Mouse (Mus musculus) neural tube, embryonic 11.5 days (tissue): ENCODE measurements around the gene Gm47996. TPM values are rescaled to one million over a fixed set of nuclear protein-coding genes. Genes with fewer than 3 reads are reported as not detected.
A peak's percentile ranks its signal among the peaks of the same experiment; 100 is the strongest.

Experiments
- ATAC-seq: fragments of 200-750 bp; cut with Nextera tagmentation; 2 replicates; pipeline ENCODE4 v1.8.0; 2017; ENCODE audit warnings: moderate number of reproducible peaks, mild to moderate bottlenecking, moderate TSS enrichment, moderate library complexity; ENCODE audit not compliant: insufficient read depth, low FRiP score, low TSS enrichment
- DNase-seq: peaks from one replicate; pipeline ENCODE4 v3.0.0-alpha.2; 2015; ENCODE audit warnings: low spot score
- H3K27ac ChIP-seq: fragments of 300-500 bp; sonication (generic); 2 replicates; pipeline ENCODE4 v1.5.1; 2014; ENCODE audit warnings: low read depth, mild to moderate bottlenecking, low read length
- H3K27me3 ChIP-seq: fragments of 300-500 bp; sonication (generic); 2 replicates; pipeline ENCODE4 v1.6.1; 2014; ENCODE audit warnings: mild to moderate bottlenecking, low read length, mixed read lengths; ENCODE audit not compliant: control insufficient read depth, insufficient read depth
- H3K36me3 ChIP-seq: fragments of 300-500 bp; sonication (generic); 2 replicates; pipeline ENCODE4 v1.6.1; 2014; ENCODE audit warnings: mild to moderate bottlenecking, low read length, moderate library complexity, mixed read lengths; ENCODE audit not compliant: control insufficient read depth, insufficient read depth
- H3K4me1 ChIP-seq: fragments of 300-500 bp; sonication (generic); 2 replicates; pipeline ENCODE4 v1.6.1; 2014; ENCODE audit warnings: low read length, mixed read lengths; ENCODE audit not compliant: control insufficient read depth, insufficient read depth
- H3K4me2 ChIP-seq: fragments of 300-500 bp; sonication (generic); 2 replicates; pipeline ENCODE4 v1.6.1; 2014; ENCODE audit warnings: low read depth, mild to moderate bottlenecking, moderate library complexity
- H3K4me3 ChIP-seq: fragments of 300-500 bp; sonication (generic); 2 replicates; pipeline ENCODE4 v1.5.1; 2014; ENCODE audit warnings: low read depth, low read length
- H3K9ac ChIP-seq: fragments of 300-500 bp; sonication (generic); 2 replicates; pipeline ENCODE4 v1.6.1; 2014; ENCODE audit warnings: mild to moderate bottlenecking, low read length
- H3K9me3 ChIP-seq: fragments of 300-500 bp; sonication (generic); 2 replicates; pipeline ENCODE4 v1.6.1; 2016; ENCODE audit warnings: low read length; ENCODE audit not compliant: control insufficient read depth
- WGBS: fragments of 180-500 bp; shearing (Covaris S2); extraction: QIAGEN DNeasy Blood & Tissue Kit; methylation state at CpG from one replicate; pipeline ENCODE4 v1.1.7; 2014; 5-methylcytosine and 5-hydroxymethylcytosine counted together
- polyA plus RNA-seq: library from polyadenylated mRNA; unstranded; fragments of >200 nt; fragmentation: Nextera tagmentation; extraction: Ambion mirVana; gene quantifications from 2 replicates; pipeline ENCODE4 v1.2.1, GENCODE M21; 2014

The Gm47996 gene
- polyA plus RNA-seq, 1 experiment from 2014 or later, result not detected

DNA sequence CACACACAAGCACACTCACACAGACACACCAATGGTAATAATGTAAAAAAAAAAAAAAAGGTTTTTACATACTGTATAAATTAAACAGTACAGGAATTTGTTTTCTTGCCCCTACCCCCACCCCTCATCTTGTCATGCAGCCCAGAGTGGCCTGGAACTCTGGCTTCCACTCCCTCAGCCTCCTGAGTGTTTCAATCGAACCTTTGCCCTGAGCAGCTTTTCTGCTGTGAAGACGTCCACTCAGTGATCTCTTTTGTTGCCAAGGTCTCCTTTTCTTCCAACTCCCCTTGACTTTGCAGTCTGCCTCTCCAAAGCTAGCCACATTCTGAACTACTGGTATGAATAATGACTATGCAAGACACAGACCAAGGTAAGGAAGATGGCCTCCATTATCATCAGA is 35.9 kb downstream of the Gm47996 start:
- no peaks in the 10 kb centered on the region for H3K27me3 ChIP-seq
- DNase-seq (no peak), ATAC-seq (no peak)
- H3K9me3 ChIP-seq, result no peaks in the 10 kb centered on the region
- H3K9ac ChIP-seq, result no peak overlapping the region
- WGBS, result 62% methylated on average over 2 of the region's 2 CpGs
- H3K27ac ChIP-seq, result no peak overlapping the region
- no peaks in the 10 kb centered on the region for H3K4me1 ChIP-seq
- no peak overlapping the region for H3K4me3 ChIP-seq
- no peak overlapping the region for H3K4me2 ChIP-seq
- no peaks in the 10 kb centered on the region for H3K36me3 ChIP-seq

DNA sequence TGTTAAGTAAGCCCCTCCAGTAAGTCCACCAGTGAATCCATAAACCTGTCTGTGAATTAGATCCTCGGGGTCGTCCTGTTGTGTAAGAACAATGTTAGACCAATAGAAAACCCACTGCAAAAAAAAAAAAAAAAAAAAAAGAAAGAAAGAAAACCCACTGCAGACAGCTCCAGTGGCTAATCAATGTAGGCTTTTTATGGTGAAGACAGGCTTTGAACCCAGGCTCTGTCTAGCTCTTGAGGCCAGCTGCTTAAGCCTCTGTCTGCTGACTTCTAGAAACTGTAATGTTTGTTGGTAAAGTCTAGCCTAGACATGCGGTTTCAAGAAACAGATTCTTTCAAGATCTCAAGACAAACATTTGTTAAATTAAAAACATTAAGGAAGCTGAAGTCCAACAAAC is 40.2 kb downstream of the Gm47996 start:
- 86% methylated on average over 3 of the region's 3 CpGs for WGBS
- Histone ChIP-seq H3K36me3 (no peaks in the 10 kb centered on the region), H3K4me2 (no peak overlapping the region), H3K4me1 (no peaks in the 10 kb centered on the region), H3K27ac (no peak overlapping the region), H3K9me3 (no peaks in the 10 kb centered on the region), H3K9ac (no peak overlapping the region), H3K4me3 (no peak overlapping the region), H3K27me3 (no peaks in the 10 kb centered on the region)
- DNase-seq, result no peak
- no peak for ATAC-seq

DNA sequence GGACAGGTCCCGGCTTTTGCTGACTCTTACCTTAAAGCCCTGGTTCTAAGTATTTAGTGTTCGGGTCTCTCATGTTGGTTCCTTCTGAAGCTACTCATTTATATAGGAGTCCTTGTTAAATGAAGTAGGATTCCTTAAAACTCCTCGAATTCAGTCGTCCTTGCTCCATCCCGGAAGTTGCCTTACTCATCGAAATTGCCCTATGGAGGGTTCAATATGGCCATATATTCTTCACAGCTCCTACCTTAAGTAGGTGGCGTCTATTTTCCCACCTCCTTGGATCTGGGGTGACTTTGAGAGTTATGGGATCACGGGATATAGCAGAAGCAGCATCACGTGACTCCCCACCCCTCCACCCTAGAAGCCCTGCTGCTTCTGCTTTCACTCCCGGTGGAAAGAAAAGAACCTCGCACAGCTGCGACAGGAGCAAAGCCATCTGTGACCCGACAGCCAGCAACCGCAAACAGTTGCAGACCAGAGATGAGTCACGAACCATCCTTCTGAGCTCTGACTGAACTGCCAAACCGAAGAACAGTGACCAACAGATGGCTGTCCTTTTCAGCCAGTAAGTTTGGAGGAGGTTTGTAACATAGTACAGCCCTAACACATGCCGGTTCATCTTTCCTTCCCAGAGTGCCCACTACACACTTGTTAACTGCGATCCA is 40.7 kb downstream of the Gm47996 start:
- 55% methylated on average over 18 of the region's 18 CpGs for WGBS
- H3K27ac ChIP-seq, result no peak overlapping the region
- H3K4me3 ChIP-seq, result no peak overlapping the region
- ATAC-seq (peak; percentile 63), DNase-seq (peak; percentile 35)
- H3K4me2 ChIP-seq, result no peak overlapping the region
- H3K36me3 ChIP-seq, result no peaks in the 10 kb centered on the region
- H3K9ac ChIP-seq, result no peak overlapping the region
- H3K9me3 ChIP-seq, result no peaks in the 10 kb centered on the region
- no peaks in the 10 kb centered on the region for H3K27me3 ChIP-seq
- H3K4me1 ChIP-seq, result no peaks in the 10 kb centered on the region

DNA sequence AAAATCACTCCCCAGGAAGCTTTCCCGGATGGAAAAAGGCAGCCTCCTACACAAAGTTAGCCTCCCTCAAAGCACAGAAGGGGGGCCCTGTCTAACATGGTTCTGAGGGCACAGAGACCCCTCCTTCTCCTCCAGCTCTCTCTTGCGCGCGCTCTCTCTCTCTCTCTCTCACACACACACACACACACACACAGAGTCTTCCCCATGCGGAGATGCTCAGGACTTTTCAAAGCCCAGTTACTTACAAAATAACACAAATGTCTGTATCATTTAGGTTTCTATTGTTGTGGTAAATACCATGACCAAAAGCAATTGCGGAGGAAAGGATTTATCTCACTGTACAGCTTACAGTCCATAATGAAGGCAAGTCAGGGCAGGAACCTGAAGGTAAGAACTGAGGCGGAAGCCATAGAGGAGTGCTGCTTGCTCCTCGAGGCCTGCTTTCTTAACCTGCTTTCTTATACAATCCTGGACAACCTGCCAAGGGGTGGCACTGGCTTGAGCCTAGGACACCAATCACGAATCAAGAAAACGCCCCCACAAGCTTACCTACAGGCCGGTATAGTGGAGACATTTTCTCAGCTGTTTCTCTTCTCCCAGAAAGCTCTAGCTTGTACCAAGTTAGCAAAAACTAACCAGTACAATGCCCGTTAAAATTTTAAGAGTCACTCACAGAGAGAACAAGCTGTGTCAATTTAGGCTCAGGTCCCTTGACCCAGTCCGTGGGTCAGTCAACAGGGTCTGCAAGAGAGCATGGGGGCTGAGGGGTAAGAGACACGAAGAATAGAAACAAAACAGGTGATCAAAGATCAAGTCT is 41.5 kb downstream of the Gm47996 start:
- no peaks in the 10 kb centered on the region for H3K27me3 ChIP-seq
- no peak overlapping the region for H3K4me2 ChIP-seq
- H3K27ac ChIP-seq, result no peak overlapping the region
- H3K9me3 ChIP-seq, result no peaks in the 10 kb centered on the region
- 87% methylated on average over 14 of the region's 14 CpGs for WGBS
- DNase-seq (no peak), ATAC-seq (0 out of 2 replicates have a peak, but pooled peaks have one; percentile 13)
- H3K4me3 ChIP-seq, result no peak overlapping the region
- H3K9ac ChIP-seq, result no peak overlapping the region
- H3K36me3 ChIP-seq, result no peaks in the 10 kb centered on the region
- no peaks in the 10 kb centered on the region for H3K4me1 ChIP-seq

DNA sequence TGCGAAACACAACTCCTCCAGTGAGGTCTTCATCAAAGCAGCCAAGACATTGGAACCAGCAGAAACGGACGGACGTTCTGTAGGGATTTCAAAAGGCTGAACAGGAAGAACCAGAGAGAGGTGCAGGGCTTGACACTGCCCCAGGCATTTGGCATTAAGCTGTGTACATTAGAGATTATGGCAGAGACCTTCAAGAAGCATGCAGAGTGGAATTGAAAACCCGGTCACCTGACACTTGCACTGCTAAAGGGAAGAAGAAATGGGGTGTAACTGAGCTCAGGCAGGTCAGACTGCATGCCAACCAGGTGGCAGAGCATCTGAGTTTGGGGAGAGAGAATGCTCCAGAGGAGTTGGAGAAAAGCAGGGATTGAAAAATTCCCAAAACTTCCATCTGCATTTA is 45.5 kb downstream of the Gm47996 start:
- Histone ChIP-seq H3K27ac (no peak overlapping the region), H3K4me3 (no peak overlapping the region), H3K4me2 (no peak overlapping the region), H3K9me3 (no peaks in the 10 kb centered on the region), H3K9ac (no peak overlapping the region), H3K36me3 (no peaks in the 10 kb centered on the region), H3K4me1 (no peaks in the 10 kb centered on the region; the same call in 1 of the 2 replicates), H3K27me3 (no peaks in the 10 kb centered on the region)
- ATAC-seq (no peak), DNase-seq (no peak)
- 82% methylated on average over 5 of the region's 5 CpGs for WGBS

DNA sequence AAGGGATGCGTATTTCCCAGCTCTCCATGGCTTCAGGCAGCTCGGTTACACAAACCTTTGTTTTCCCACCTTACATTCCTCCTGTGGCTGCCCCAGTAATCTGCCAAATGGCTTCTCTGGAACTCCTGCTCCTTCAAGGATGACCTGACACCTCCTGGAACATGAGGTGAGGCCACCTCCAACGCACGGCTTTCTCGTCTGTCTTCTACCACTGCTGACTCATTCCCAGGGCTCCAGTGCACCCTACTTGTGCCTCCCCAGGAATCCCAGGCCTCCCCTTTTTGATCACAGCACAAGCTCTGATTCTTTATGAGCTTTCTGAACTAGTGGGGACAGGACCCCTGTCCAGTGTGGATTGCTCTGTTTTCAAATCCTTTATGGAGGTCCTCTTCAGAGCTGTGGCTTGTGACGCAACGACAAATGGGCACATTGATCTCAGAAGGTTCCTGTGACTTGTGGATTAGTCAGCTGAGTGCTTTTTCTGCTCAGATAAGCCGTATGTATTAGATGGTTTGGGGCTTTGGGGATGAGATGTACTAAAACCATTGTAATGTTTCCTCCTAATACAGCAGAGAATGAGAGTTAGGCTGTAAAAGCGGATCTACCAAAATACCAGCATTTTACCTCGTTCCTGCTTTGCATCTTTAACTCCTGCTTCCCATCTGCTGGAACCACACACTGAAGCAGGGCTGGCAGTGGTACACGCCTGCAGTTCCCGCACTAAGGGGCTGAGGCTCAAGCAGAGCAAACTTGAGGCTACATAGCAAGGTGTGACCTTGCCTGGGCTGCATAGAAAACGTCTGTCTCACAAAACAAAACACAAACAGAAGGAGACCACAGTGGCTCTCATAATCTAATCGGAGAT is 48.4 kb downstream of the Gm47996 start:
- no peaks in the 10 kb centered on the region for H3K36me3 ChIP-seq
- no peaks in the 10 kb centered on the region; the same call in 1 of the 2 replicates for H3K4me1 ChIP-seq
- no peaks in the 10 kb centered on the region for H3K9me3 ChIP-seq
- DNase-seq (no peak), ATAC-seq (no peak)
- H3K9ac ChIP-seq, result no peak overlapping the region
- no peak overlapping the region for H3K4me3 ChIP-seq
- H3K27me3 ChIP-seq, result no peaks in the 10 kb centered on the region
- no peak overlapping the region for H3K4me2 ChIP-seq
- WGBS, result 64% methylated on average over 14 of the region's 14 CpGs
- H3K27ac ChIP-seq, result no peak overlapping the region

DNA sequence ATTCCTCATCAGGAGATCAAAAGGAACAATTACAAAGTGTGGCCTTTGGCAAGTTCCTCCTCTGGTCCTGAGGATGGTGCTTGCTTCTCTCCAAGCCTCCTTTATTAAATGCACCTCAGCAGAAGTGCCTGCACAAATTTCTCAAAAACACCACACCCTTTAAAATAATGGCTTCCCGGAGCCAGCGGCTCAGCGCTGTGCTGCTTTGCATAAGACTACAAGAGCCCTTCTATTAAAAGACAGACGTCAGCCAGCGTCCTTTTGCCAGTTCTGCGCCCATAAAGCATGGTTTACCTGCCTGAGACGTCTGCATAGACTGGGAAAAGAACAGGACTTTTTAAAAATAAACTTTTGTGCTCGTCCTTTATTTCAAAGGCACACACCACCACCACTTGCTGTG is 49.1 kb downstream of the Gm47996 start:
- Histone ChIP-seq H3K4me1 (no peaks in the 10 kb centered on the region; the same call in 1 of the 2 replicates), H3K4me3 (no peak overlapping the region), H3K27ac (no peak overlapping the region), H3K9me3 (no peaks in the 10 kb centered on the region), H3K4me2 (no peak overlapping the region), H3K36me3 (no peaks in the 10 kb centered on the region), H3K27me3 (no peaks in the 10 kb centered on the region), H3K9ac (no peak overlapping the region)
- DNase-seq, result no peak
- no peak for ATAC-seq
- 54% methylated on average over 8 of the region's 8 CpGs for WGBS
